Mouse (Mus musculus) cerebellum, adult 2 months (tissue): ENCODE results near the gene Asb10. TPM values are rescaled to one million over a fixed set of nuclear protein-coding genes. Genes with fewer than 3 reads are reported as not detected.
A peak's percentile ranks its signal among the peaks of the same experiment; 100 is the strongest.

Experiments
- DNase-seq, 2 experiments: peaks; one replicate each; pipeline ENCODE4 v3.0.0; 2021
- H3K27ac ChIP-seq: fragments of 200-500 bp; 2 replicates; pipeline ENCODE4 v1.5.1; 2012; ENCODE audit warnings: low read length, control low read depth, inconsistent platforms; ENCODE audit not compliant: insufficient read depth
- H3K27me3 ChIP-seq: fragments of 200-500 bp; 2 replicates; pipeline ENCODE4 v1.6.1; 2012; ENCODE audit warnings: inconsistent platforms, mild to moderate bottlenecking, low read length, moderate library complexity; ENCODE audit not compliant: control insufficient read depth, insufficient read depth
- H3K4me1 ChIP-seq: fragments of 200-500 bp; 2 replicates; pipeline ENCODE4 v1.6.1; 2011; ENCODE audit warnings: low read length; ENCODE audit not compliant: control insufficient read depth, insufficient read depth
- H3K4me3 ChIP-seq: fragments of 200-500 bp; replicated peaks from 2 replicates; pipeline ENCODE3; 2011; ENCODE audit warnings: mild to moderate bottlenecking, low read depth, low read length, control low read depth; ENCODE audit not compliant: insufficient read depth
- CTCF ChIP-seq: fragments of 200-500 bp; IDR thresholded peaks from 2 replicates; pipeline ENCODE4 v1.5.1; 2011; ENCODE audit warnings: low read depth, mild to moderate bottlenecking, control low read depth, low read length, moderate library complexity, borderline replicate concordance; ENCODE audit not compliant: insufficient read depth
- POLR2A ChIP-seq: fragments of 200-500 bp; IDR thresholded peaks from 2 replicates; pipeline ENCODE4 v1.6.1; 2011; ENCODE audit warnings: low read length, control low read depth, borderline replicate concordance; ENCODE audit not compliant: insufficient read depth
- WGBS: fragments of 180-500 bp; shearing (Covaris S2); methylation state at CpG from one replicate; pipeline ENCODE4 v1.1.7; 2018; 5-methylcytosine and 5-hydroxymethylcytosine counted together
- polyA plus RNA-seq: library from polyadenylated mRNA; depleted of rRNA; stranded (reverse); fragments of >200 nt; gene quantifications from 2 replicates; pipeline ENCODE4 v1.2.3, GENCODE M21; 2012; rRNA removed

The Asb10 gene
- polyA plus RNA-seq, 1 experiment, result 0.18 TPM

GRCm38 (mm10) chr5:24483326-24483725, 57.5 kb downstream of the Asb10 start:
- no peak for TF ChIP-seq POLR2A
- peak; percentile 89 for TF ChIP-seq CTCF
- 27% methylated on average over 11 of the region's 11 CpGs for WGBS
- no peak overlapping the region for H3K27ac ChIP-seq
- DNase-seq, result peak; percentile 78 to 80
- no peak overlapping the region for H3K4me3 ChIP-seq
- H3K4me1 ChIP-seq, result peaks cover 40% of the 10 kb centered on the region
- no peaks in the 10 kb centered on the region for H3K27me3 ChIP-seq

Other genes starting within 250 kb of the Asb10 start
- 83.3 and 85.2 TPM in 2 replicates for gene Kcnh2, start 189.4 kb downstream of the Asb10 start, polyA plus RNA-seq
- 7.5 and 8.6 TPM in 2 replicates for gene Nos3, start 176.2 kb downstream of the Asb10 start, polyA plus RNA-seq
- 4.1 and 4.4 TPM in 2 replicates for gene Atg9b, start 148.8 kb downstream of the Asb10 start, polyA plus RNA-seq
- gene Abcb8, start 147.3 kb downstream of the Asb10 start, polyA plus RNA-seq, result 51.8 and 53.5 TPM in 2 replicates
- 0.74 and 0.87 TPM in 2 replicates for gene Asic3, start 127.6 kb downstream of the Asb10 start, polyA plus RNA-seq
- 221 and 222 TPM in 2 replicates for gene Cdk5, start 117.4 kb downstream of the Asb10 start, polyA plus RNA-seq
- 81.3 and 88.0 TPM in 2 replicates for gene Slc4a2, start 117.1 kb downstream of the Asb10 start, polyA plus RNA-seq
- gene Fastk, start 95.7 kb downstream of the Asb10 start, polyA plus RNA-seq, result 246 and 265 TPM in 2 replicates
- 60.6 and 61.1 TPM in 2 replicates for gene Tmub1, start 93.1 kb downstream of the Asb10 start, polyA plus RNA-seq
- gene Agap3, start 88.8 kb downstream of the Asb10 start, polyA plus RNA-seq, result 402 and 421 TPM in 2 replicates
- 0.38 and 0.44 TPM in 2 replicates for gene Gbx1, start 13.8 kb downstream of the Asb10 start, polyA plus RNA-seq
- not detected in 2 replicates for gene 4931409K22Rik, start 15.8 kb upstream of the Asb10 start, polyA plus RNA-seq
- 101 TPM in 2 replicates for gene Abcf2, start 36.5 kb upstream of the Asb10 start, polyA plus RNA-seq
- gene Chpf2, start 45.8 kb upstream of the Asb10 start, polyA plus RNA-seq, result 46.3 and 48.9 TPM in 2 replicates
- gene Smarcd3, start 83.4 kb upstream of the Asb10 start, polyA plus RNA-seq, result 89.9 and 102 TPM in 2 replicates
- gene Nub1, start 144.6 kb upstream of the Asb10 start, polyA plus RNA-seq, result 79.0 and 80.4 TPM in 2 replicates
- gene Wdr86, start 189.7 kb upstream of the Asb10 start, polyA plus RNA-seq, result 1.5 and 3.6 TPM in 2 replicates
- gene Crygn, start 217.0 kb upstream of the Asb10 start, polyA plus RNA-seq, result 0.34 and 0.76 TPM in 2 replicates